Mouse (Mus musculus) intestine, postnatal 0 days (tissue): Measurements from ENCODE around the gene Ikzf3. TPM values are rescaled to one million over a fixed set of nuclear protein-coding genes. Genes with fewer than 3 reads are reported as not detected.
A peak's percentile ranks its signal among the peaks of the same experiment; 100 is the strongest.

Source experiments
- ATAC-seq: fragments of 200-750 bp; cut with Nextera tagmentation; 2 replicates; pipeline ENCODE4 v1.8.0; 2017; ENCODE audit warnings: mild to moderate bottlenecking, moderate TSS enrichment, moderate library complexity
- H3K27ac ChIP-seq: fragments of 300-500 bp; sonication (generic); 2 replicates; pipeline ENCODE4 v1.5.1; 2014; ENCODE audit warnings: mild to moderate bottlenecking, low read depth, low read length, moderate library complexity
- H3K27me3 ChIP-seq: fragments of 300-500 bp; sonication (generic); replicated peaks from 2 replicates; pipeline ENCODE4 v1.6.1; 2014; ENCODE audit warnings: low read length, mixed read lengths; ENCODE audit not compliant: control insufficient read depth, insufficient read depth
- H3K36me3 ChIP-seq: fragments of 300-500 bp; sonication (generic); 2 replicates; pipeline ENCODE4 v1.6.1; 2014; ENCODE audit warnings: mild to moderate bottlenecking, moderate library complexity; ENCODE audit not compliant: control insufficient read depth, insufficient read depth
- H3K4me1 ChIP-seq: fragments of 300-500 bp; sonication (generic); replicated peaks from 2 replicates; pipeline ENCODE4 v1.6.1; 2014; ENCODE audit warnings: antibody characterized with exemption, low read length, mixed read lengths; ENCODE audit not compliant: control insufficient read depth, insufficient read depth
- H3K4me2 ChIP-seq: fragments of 300-500 bp; sonication (generic); replicated peaks from 2 replicates; pipeline ENCODE4 v1.6.1; 2014; ENCODE audit warnings: low read depth, mild to moderate bottlenecking, moderate library complexity
- H3K4me3 ChIP-seq: fragments of 300-500 bp; sonication (generic); 2 replicates; pipeline ENCODE4 v1.5.1; 2014; ENCODE audit warnings: low read depth, low read length
- H3K9ac ChIP-seq: fragments of 300-500 bp; sonication (generic); 2 replicates; pipeline ENCODE4 v1.6.1; 2014; ENCODE audit warnings: mild to moderate bottlenecking, low read depth, low read length
- H3K9me3 ChIP-seq: fragments of 300-500 bp; sonication (generic); 2 replicates; pipeline ENCODE4 v1.6.1; 2016; ENCODE audit warnings: mixed run types; ENCODE audit not compliant: control insufficient read depth
- CTCF ChIP-seq: sonication (generic); IDR thresholded peaks from 2 replicates; pipeline ENCODE4 v1.5.1; 2016; ENCODE audit warnings: low read depth, mild to moderate bottlenecking, control low read depth, antibody characterized with exemption, moderate library complexity
- WGBS: fragments of 180-500 bp; shearing (Covaris S2); extraction: QIAGEN DNeasy Blood & Tissue Kit; methylation state at CpG from one replicate; pipeline ENCODE4 v1.1.7; 2014; 5-methylcytosine and 5-hydroxymethylcytosine counted together
- polyA plus RNA-seq: library from polyadenylated mRNA; unstranded; fragments of >200 nt; fragmentation: Nextera tagmentation; extraction: Ambion mirVana; gene quantifications from 2 replicates; pipeline ENCODE4 v1.2.1, GENCODE M21; 2015

Gene Ikzf3
- polyA plus RNA-seq, 1 experiment from 2014 or later: 0.20 TPM

DNA sequence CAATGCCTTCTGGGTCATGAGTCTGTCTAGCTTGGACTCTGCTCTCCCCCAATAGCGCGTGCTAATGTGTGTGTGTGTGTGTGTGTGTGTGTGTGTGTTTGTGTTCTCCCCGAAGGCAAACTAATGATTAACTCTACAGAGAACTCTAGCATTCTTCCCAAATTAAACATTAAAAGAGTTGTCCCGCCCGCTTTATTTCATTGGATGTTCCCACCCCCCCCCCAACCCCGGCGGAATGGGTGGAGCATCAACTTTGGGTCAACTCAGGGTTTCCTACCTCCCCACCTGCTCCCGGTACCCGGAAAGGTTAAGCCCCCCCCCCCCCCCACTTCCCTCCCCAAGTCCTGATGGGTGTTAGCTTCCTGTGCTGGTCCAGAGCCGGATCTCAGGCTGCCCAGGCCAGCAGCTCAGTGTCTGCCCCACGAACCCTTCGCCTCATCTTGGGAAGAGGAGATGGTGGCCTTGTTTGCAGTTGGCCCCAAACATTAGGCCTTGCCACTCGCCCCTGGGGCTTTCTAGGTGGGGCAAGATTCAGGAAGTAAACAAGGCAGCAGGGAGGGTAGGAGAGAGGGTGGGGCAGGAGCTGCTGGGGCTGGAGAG lies 97.5 kb downstream of the Ikzf3 start:
- ATAC-seq: peak; percentile 58
- peak overlapping the region; percentile 95; the same call in 1 of the 2 replicates for H3K27ac ChIP-seq
- H3K36me3 ChIP-seq: peaks cover 27% of the 10 kb centered on the region
- H3K4me2 ChIP-seq: peak overlapping the region; percentile 66
- H3K4me3 ChIP-seq: peak overlapping the region; percentile 64
- no peak for TF ChIP-seq CTCF
- WGBS: 17% methylated on average over 13 of the region's 13 CpGs
- peak overlapping the region; percentile 17; the same call in 1 of the 2 replicates for H3K9ac ChIP-seq
- H3K27me3 ChIP-seq: no peaks in the 10 kb centered on the region
- no peaks in the 10 kb centered on the region for H3K9me3 ChIP-seq
- H3K4me1 ChIP-seq: no peaks in the 10 kb centered on the region

DNA sequence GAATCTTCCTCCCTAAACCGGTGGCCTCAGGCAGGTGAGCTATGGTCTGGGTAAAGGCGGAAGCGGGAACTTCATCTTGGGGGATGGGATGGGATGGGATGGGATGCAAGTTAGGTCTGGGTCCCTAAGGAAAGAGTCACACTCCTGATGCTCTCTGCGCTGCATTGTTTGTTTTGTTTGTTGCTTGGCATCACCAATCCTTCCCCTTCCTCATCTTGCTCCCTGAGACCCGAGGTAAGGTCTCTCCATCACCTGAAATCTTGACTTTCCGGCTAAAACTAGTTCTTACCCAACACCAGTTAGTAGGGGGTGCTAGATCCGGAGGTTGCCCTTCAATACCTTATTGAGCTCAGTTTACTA lies 98.4 kb downstream of the Ikzf3 start:
- H3K27me3 ChIP-seq: no peaks in the 10 kb centered on the region
- H3K4me2 ChIP-seq: peak overlapping the region; percentile 66
- no peaks in the 10 kb centered on the region for H3K4me1 ChIP-seq
- no peak for TF ChIP-seq CTCF
- peak overlapping the region; percentile 64 for H3K4me3 ChIP-seq
- WGBS: 5% methylated on average over 7 of the region's 7 CpGs
- peaks cover 20% of the 10 kb centered on the region for H3K36me3 ChIP-seq
- no peaks in the 10 kb centered on the region for H3K9me3 ChIP-seq
- peak overlapping the region; percentile 67 for H3K9ac ChIP-seq
- ATAC-seq: no peak; the same call in 1 of the 2 replicates
- H3K27ac ChIP-seq: peak overlapping the region; percentile 95

DNA sequence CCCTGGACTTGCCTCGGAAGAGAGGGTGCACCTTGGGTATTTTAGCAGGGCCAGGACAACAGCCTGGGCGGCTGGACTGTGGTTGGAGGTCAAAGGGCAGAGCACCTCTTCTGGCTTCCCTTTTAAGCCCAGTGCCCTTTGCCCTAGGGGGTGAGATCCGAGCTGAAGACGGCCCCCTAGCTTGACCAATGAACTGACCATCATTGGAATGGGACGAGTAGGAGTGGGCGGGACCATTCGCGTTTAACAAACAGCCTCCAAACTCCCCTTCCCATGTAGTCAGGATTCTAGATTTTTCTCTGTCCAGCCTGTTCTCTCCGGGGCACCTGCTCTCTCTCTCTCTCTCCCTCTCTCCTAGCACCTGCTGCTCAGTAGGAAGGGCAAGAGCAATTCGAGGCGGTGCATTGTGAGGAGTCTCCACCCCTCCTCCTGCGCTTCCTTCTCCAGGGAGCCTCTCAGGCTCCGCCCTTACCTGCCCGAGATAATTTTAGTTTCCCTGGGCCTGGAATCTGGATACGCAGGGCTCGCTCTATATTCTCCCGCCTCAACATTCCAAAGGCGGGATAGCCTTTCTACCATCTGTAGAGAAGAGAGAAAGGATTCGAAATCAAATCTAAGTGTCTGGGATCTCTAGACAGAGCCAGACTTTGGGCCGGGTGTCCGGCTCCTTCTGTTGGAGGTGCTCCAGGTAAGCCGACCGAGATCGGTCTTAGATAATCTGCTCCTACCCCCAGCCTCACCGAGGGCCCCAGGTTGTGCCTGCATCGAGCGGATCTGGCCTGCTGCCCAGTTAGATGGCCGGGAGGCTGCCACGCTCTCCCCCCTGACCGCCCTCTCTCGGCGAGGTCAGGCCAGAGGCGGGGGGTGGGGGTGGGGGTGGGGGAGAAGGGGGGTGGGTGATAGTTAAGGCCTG lies 99.0 kb downstream of the Ikzf3 start:
- no peak for TF ChIP-seq CTCF
- peak; percentile 86 for ATAC-seq
- WGBS: 3% methylated on average over 30 of the region's 33 CpGs

DNA sequence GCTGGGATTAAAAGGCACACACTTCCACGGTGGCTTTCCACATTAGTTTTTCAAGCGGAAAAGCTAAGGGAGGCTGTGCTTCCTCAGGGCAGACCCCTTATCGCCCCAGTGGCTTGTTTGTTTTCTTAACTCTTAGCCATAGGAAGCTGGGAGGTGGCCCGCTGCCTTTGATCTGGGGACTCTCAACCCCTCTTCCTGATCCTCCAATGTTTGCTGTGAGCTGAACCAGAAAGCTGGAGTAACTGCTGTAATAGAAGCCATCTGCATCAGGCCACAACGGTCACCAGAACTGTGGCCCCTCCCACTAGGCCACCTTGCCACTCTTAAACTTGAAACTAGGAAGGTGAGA lies 99.6 kb downstream of the Ikzf3 start, which contains the start of gene Grb7:
TSS of gene Grb7 (plus strand) at position 182 of the 349 bp plus-strand sequence.
- no peak for ATAC-seq

More for the DNA sequence above, 99.0 kb downstream of the Ikzf3 start:
- peak overlapping the region; percentile 66 for H3K4me2 ChIP-seq
- peak overlapping the region; percentile 64 for H3K4me3 ChIP-seq
- H3K9ac ChIP-seq: peak overlapping the region; percentile 67
- H3K27me3 ChIP-seq: no peaks in the 10 kb centered on the region
- no peaks in the 10 kb centered on the region for H3K4me1 ChIP-seq
- H3K27ac ChIP-seq: peak overlapping the region; percentile 95
- H3K9me3 ChIP-seq: no peaks in the 10 kb centered on the region
- peaks cover 14% of the 10 kb centered on the region for H3K36me3 ChIP-seq

DNA sequence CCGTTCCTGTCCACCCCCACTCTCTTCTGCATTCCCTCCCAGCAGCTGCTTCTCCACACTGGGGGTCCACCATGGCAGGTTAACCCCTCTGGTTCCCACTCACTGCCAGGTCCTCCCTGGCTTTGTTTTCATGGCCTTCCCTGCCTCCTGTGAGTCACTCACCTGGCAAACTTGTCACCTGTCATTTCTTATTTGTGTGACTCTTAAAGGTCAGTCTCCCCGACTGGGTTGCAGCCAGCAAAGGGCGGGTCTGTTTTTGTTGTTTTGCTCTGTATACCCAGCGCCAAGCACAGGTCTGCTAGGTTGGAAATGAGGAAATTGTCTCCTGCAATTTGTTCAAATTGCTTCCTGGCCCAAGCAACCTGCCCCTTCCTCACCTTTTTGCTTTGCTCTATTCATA lies 100.2 kb downstream of the Ikzf3 start:
- Histone ChIP-seq H3K27me3 (no peaks in the 10 kb centered on the region), H3K9ac (no peak overlapping the region), H3K4me2 (peak overlapping the region; percentile 66; the same call in 1 of the 2 replicates), H3K4me1 (no peaks in the 10 kb centered on the region), H3K36me3 (peaks cover 2% of the 10 kb centered on the region; the same call in 1 of the 2 replicates), H3K27ac (peak overlapping the region; percentile 95), H3K4me3 (no peak overlapping the region), H3K9me3 (no peaks in the 10 kb centered on the region)
- ATAC-seq: no peak
- TF ChIP-seq CTCF: no peak
- 45% methylated on average over 4 of the region's 4 CpGs for WGBS

More for the DNA sequence above, 99.6 kb downstream of the Ikzf3 start, which contains the start of gene Grb7:
- Histone ChIP-seq H3K27ac (peak within 1 kb of the TSS; percentile 95), H3K36me3 (peaks cover 7% of the 10 kb centered on the region; the same call in 1 of the 2 replicates), H3K4me1 (no peaks in the 10 kb centered on the region), H3K27me3 (no peaks in the 10 kb centered on the region), H3K9ac (peak within 1 kb of the TSS; percentile 67), H3K4me3 (peak within 1 kb of the TSS; percentile 64), H3K9me3 (no peaks in the 10 kb centered on the region), H3K4me2 (peak within 1 kb of the TSS; percentile 66)
- 6% methylated on average over 5 of the region's 5 CpGs for WGBS
- no peak for TF ChIP-seq CTCF

DNA sequence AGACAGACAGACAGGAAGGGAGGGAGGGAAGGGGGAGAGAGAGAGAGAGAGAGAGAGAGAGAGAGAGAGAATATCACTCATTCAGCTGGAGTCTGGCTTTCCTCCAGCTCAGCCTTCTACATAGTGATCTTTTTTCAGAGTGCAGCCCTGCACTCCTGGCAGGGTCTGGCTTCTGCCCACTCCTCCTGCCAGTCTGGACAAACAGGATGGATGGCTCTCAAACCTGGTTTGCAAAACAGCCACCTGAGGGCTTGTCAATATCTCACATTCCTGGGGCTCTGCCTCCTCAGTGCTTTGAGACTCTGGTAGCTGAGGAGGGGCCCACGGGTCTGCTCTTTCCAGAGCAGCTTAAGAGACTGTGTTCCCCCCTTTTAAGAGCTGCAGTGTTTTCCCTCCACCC lies 100.6 kb downstream of the Ikzf3 start:
- no peak for TF ChIP-seq CTCF
- no peaks in the 10 kb centered on the region for H3K9me3 ChIP-seq
- ATAC-seq: no peak
- no peaks in the 10 kb centered on the region for H3K4me1 ChIP-seq
- no peak overlapping the region for H3K4me3 ChIP-seq
- no peaks in the 10 kb centered on the region; the same call in 1 of the 2 replicates for H3K36me3 ChIP-seq
- H3K27me3 ChIP-seq: no peaks in the 10 kb centered on the region
- H3K27ac ChIP-seq: peak overlapping the region; percentile 95; the same call in 1 of the 2 replicates
- no peak overlapping the region for H3K4me2 ChIP-seq
- 0% methylated on average over 1 of the region's 1 CpGs for WGBS
- no peak overlapping the region for H3K9ac ChIP-seq
